In the genomic region with DNA sequence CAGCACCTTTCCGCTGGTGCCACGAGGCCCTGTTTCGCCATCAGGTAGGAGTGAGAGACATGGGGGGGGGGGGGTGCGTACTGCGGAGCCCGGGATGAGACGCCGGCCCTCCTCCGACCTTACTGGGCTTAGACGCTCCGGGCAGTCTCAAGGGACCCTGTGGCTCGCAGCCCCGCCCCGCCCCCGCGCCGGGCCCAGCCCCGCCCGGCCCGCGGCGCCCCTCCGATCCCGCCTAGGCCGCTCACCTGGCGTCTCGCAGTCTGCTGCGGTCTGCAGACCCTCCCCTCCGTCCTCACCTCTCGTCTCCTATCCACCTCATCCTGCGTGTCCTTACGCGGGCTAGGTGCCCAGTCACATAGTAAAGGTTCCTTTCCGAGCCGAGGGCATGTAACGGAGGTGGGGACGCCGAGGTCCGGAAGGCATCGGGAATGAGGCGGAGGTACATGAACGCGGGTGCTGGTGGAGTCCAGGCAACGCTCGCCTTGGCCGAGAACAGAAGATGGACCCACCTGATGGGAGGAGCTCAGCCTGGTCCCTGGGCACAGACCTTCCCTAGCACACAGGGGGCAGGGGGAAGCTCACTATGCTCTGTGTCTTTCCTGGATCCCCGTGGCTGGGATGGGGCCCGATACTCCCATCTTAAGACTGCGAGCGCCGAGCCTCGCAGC, we compare ENCODE assay signal across 14 mouse cellular contexts. TPM values are rescaled to one million over a fixed set of nuclear protein-coding genes. Genes with fewer than 3 reads are reported as not detected.
A peak's percentile ranks its signal among the peaks of the same experiment; 100 is the strongest.
DNase-seq lines count a peak whose midpoint lies in the region; ATAC-seq and TF ChIP-seq lines count a peak whose summit lies in the region.
"Had no signal": no experiment of that assay in that cellular context is flagged by ENCODE, and none has a peak within 500 bp of the region (broad histone marks: within the 10 kb centered on the region; RNA-seq: fewer than 3 reads in every experiment).

No protein-coding gene starts in this region.

- peaks cover 97% of the 10 kb centered on the region for H3K27me3 ChIP-seq in forebrain, embryonic 11.5 days (ENCODE audit: control insufficient read depth, insufficient read depth, low read length)
- H3K27me3 ChIP-seq in forebrain, postnatal 0 days (ENCODE audit: insufficient read depth, low read length) = peaks cover 89% of the 10 kb centered on the region
- peaks cover 98% of the 10 kb centered on the region for H3K27me3 ChIP-seq in kidney, postnatal 0 days (ENCODE audit: insufficient read depth, low read length)
- H3K27me3 ChIP-seq in forebrain, embryonic 13.5 days = peaks cover 98% of the 10 kb centered on the region
- H3K27me3 ChIP-seq in neural tube, embryonic 13.5 days = peaks cover 98% of the 10 kb centered on the region

- H3K9me3 ChIP-seq in forebrain, embryonic 11.5 days (ENCODE audit: control insufficient read depth, low read length) = no peaks in the 10 kb centered on the region
- H3K9me3 ChIP-seq in forebrain, postnatal 0 days (ENCODE audit: low read length) = no peaks in the 10 kb centered on the region
- no peaks in the 10 kb centered on the region for H3K9me3 ChIP-seq in kidney, postnatal 0 days (replicated peaks; ENCODE audit: low read length)
- no peaks in the 10 kb centered on the region for H3K9me3 ChIP-seq in forebrain, embryonic 13.5 days (replicated peaks)
- H3K9me3 ChIP-seq in neural tube, embryonic 13.5 days = no peaks in the 10 kb centered on the region

- no peak overlapping the region for H3K27ac ChIP-seq in forebrain, embryonic 11.5 days (ENCODE audit: low read depth, low read length)
- no peak overlapping the region for H3K27ac ChIP-seq in forebrain, postnatal 0 days (ENCODE audit: low read depth, low read length)
- H3K27ac ChIP-seq in kidney, postnatal 0 days = no peak overlapping the region
- no peak overlapping the region for H3K27ac ChIP-seq in forebrain, embryonic 13.5 days
- no peak overlapping the region for H3K27ac ChIP-seq in neural tube, embryonic 13.5 days (replicated peaks)

- DNase-seq in forebrain, embryonic 11.5 days (ENCODE audit: low spot score) = no peak
- no peak for DNase-seq in forebrain, postnatal 0 days
- no peak for DNase-seq in kidney, postnatal 0 days (ENCODE audit: low spot score)
- DNase-seq in kidney, postnatal 4 days = no peak
- DNase-seq in right cerebral cortex, postnatal 10 days (ENCODE audit: low spot score in 2 of 2) = no peak
- DNase-seq in frontal cortex, postnatal 14 days (ENCODE audit: low spot score in 2 of 2) = no peak

- H3K4me3 ChIP-seq in forebrain, embryonic 11.5 days (ENCODE audit: low read depth, low read length) = 0 out of 2 replicates have a peak overlapping the region, but pooled peaks have one; percentile 5
- H3K4me3 ChIP-seq in forebrain, postnatal 0 days (ENCODE audit: low read depth, low read length) = no peak overlapping the region
- H3K4me3 ChIP-seq in kidney, postnatal 0 days (replicated peaks; ENCODE audit: low read depth, low read length) = no peak overlapping the region; the same call in 1 of the 2 replicates
- H3K4me3 ChIP-seq in forebrain, embryonic 13.5 days = 0 out of 2 replicates have a peak overlapping the region, but pooled peaks have one; percentile 7
- H3K4me3 ChIP-seq in neural tube, embryonic 13.5 days = peak overlapping the region; percentile 15
- H3K4me3 ChIP-seq: myocyte had no signal

- no peak for ATAC-seq in forebrain, embryonic 11.5 days (replicated peaks; ENCODE audit: low FRiP score)
- no peak for ATAC-seq in forebrain, postnatal 0 days
- ATAC-seq in kidney, postnatal 0 days (replicated peaks; ENCODE audit: low FRiP score, low read depth) = peak; percentile 54; the same call in 1 of the 2 replicates
- ATAC-seq in forebrain, embryonic 13.5 days = no peak
- ATAC-seq in neural tube, embryonic 13.5 days (ENCODE audit: low read depth) = no peak

- WGBS in forebrain, embryonic 11.5 days = under 1% methylated on average over 49 of the region's 52 CpGs
- WGBS in forebrain, postnatal 0 days = 4% methylated on average over 44 of the region's 52 CpGs
- under 1% methylated on average over 46 of the region's 52 CpGs for WGBS in kidney, postnatal 0 days
- WGBS in forebrain, embryonic 13.5 days = under 1% methylated on average over 41 of the region's 52 CpGs
- 1% methylated on average over 52 of the region's 52 CpGs for WGBS in neural tube, embryonic 13.5 days

- peaks cover 11% of the 10 kb centered on the region; the same call in 1 of the 2 replicates for H3K4me1 ChIP-seq in forebrain, embryonic 11.5 days (replicated peaks; ENCODE audit: control insufficient read depth, insufficient read depth, low read length)
- no peaks in the 10 kb centered on the region for H3K4me1 ChIP-seq in forebrain, postnatal 0 days (ENCODE audit: insufficient read depth)
- H3K4me1 ChIP-seq in kidney, postnatal 0 days (replicated peaks; ENCODE audit: insufficient read depth, low read length) = peaks cover 8% of the 10 kb centered on the region
- H3K4me1 ChIP-seq in forebrain, embryonic 13.5 days = peaks cover 15% of the 10 kb centered on the region
- peaks cover 16% of the 10 kb centered on the region; the same call in 1 of the 2 replicates for H3K4me1 ChIP-seq in neural tube, embryonic 13.5 days (replicated peaks)

- TF ChIP-seq CTCF in forebrain, postnatal 0 days (IDR thresholded peaks at IDR 0.05; ENCODE audit: low read depth) = no peak
- TF ChIP-seq CTCF in kidney, postnatal 0 days (IDR thresholded peaks at IDR 0.05; ENCODE audit: low read depth) = no peak

- no peaks in the 10 kb centered on the region for H3K36me3 ChIP-seq in forebrain, embryonic 11.5 days (ENCODE audit: control insufficient read depth, insufficient read depth, low read length)
- no peaks in the 10 kb centered on the region for H3K36me3 ChIP-seq in forebrain, postnatal 0 days (ENCODE audit: insufficient read depth)
- no peaks in the 10 kb centered on the region for H3K36me3 ChIP-seq in kidney, postnatal 0 days (ENCODE audit: insufficient read depth, low read length)
- H3K36me3 ChIP-seq in forebrain, embryonic 13.5 days (ENCODE audit: poor library complexity, severe bottlenecking) = no peaks in the 10 kb centered on the region
- H3K36me3 ChIP-seq in neural tube, embryonic 13.5 days = no peaks in the 10 kb centered on the region

- H3K9ac ChIP-seq in forebrain, embryonic 11.5 days (ENCODE audit: low read length) = no peak overlapping the region
- no peak overlapping the region for H3K9ac ChIP-seq in forebrain, postnatal 0 days
- H3K9ac ChIP-seq in kidney, postnatal 0 days (ENCODE audit: low read depth, low read length) = no peak overlapping the region
- H3K9ac ChIP-seq in forebrain, embryonic 13.5 days = no peak overlapping the region
- H3K9ac ChIP-seq in neural tube, embryonic 13.5 days = no peak overlapping the region

- H3K4me2 ChIP-seq in forebrain, embryonic 11.5 days (ENCODE audit: low read depth, low read length, severe bottlenecking) = no peak overlapping the region
- no peak overlapping the region for H3K4me2 ChIP-seq in forebrain, postnatal 0 days (ENCODE audit: low read depth)
- peak overlapping the region; percentile 21; the same call in 1 of the 2 replicates for H3K4me2 ChIP-seq in kidney, postnatal 0 days (ENCODE audit: low read length)
- peak overlapping the region; percentile 29 for H3K4me2 ChIP-seq in forebrain, embryonic 13.5 days
- peak overlapping the region; percentile 24; the same call in 1 of the 2 replicates for H3K4me2 ChIP-seq in neural tube, embryonic 13.5 days
- H3K4me2 ChIP-seq: liver, embryonic 11.5 days had no signal

RNA-seq across cellular contexts. Expression of gene Hmx1, which starts 8.9 kb away (rescaled TPM):
- 0.44 and 0.55 TPM in 2 replicates for polyA plus RNA-seq in forebrain, embryonic 11.5 days (2014; fragmentation: Nextera tagmentation; extraction: Ambion mirVana)
- total RNA-seq in forebrain, postnatal 0 days (2014; rRNA removed) = 1.1 TPM in 1 of 2 replicates, not detected in the other
- polyA plus RNA-seq in forebrain, postnatal 0 days (2015; fragmentation: Nextera tagmentation; extraction: Ambion mirVana) = not detected in 2 replicates
- not detected in 2 replicates for polyA plus RNA-seq in kidney, postnatal 0 days (2015; fragmentation: Nextera tagmentation; extraction: Ambion mirVana)
- polyA plus RNA-seq in forebrain, embryonic 13.5 days (2015; fragmentation: Nextera tagmentation; extraction: Ambion mirVana) = not detected in 2 replicates
- polyA plus RNA-seq in neural tube, embryonic 13.5 days (2015; fragmentation: Nextera tagmentation; extraction: Ambion mirVana) = 8.7 and 12.3 TPM in 2 replicates
- total RNA-seq: common myeloid progenitor, adult 5-6 weeks; gastrocnemius, postnatal 4 days had no signal
- polyA plus RNA-seq: large intestine, adult 2 months; liver, embryonic 11.5 days; myocyte; spleen, adult 2 months had no signal

Comparison
In these comparisons a context has a peak if more than half of its experiments do, and no peak if none do; other contexts are left out.
1. H3K4me2 ChIP-seq: peak in kidney, postnatal 0 days (single experiment), forebrain, embryonic 13.5 days (single experiment) and neural tube, embryonic 13.5 days (single experiment); none in forebrain, embryonic 11.5 days (single experiment) and forebrain, postnatal 0 days (single experiment).
2. H3K4me3 ChIP-seq: peak in forebrain, embryonic 11.5 days (single experiment), forebrain, embryonic 13.5 days (single experiment) and neural tube, embryonic 13.5 days (single experiment); none in forebrain, postnatal 0 days (single experiment) and kidney, postnatal 0 days (single experiment).